Mouse (Mus musculus): ENCODE measurements around the gene Ikzf1.

The Ikzf1 gene

GRCm38 (mm10) chr11:11684930-11685852 is at the start of gene Ikzf1:
TSS of gene Ikzf1 (plus strand) at chr11:11685003.
- peak; percentile 31 for DNase-seq

GRCm38 (mm10) chr11:11644303-11644702 is 40.5 kb upstream of the Ikzf1 start:
- DNase-seq: no peak

GRCm38 (mm10) chr11:11656388-11656787 is 28.4 kb upstream of the Ikzf1 start:
- no peak for DNase-seq

- DNase-seq: no peak
These were observed 27.7 kb upstream of the Ikzf1 start for GRCm38 (mm10) chr11:11656995-11657530.

GRCm38 (mm10) chr11:11657634-11658033 is 27.2 kb upstream of the Ikzf1 start:
- no peak for DNase-seq

- DNase-seq: no peak
These were observed 26.0 kb upstream of the Ikzf1 start for GRCm38 (mm10) chr11:11658834-11659233.

GRCm38 (mm10) chr11:11660651-11661050 is 24.2 kb upstream of the Ikzf1 start:
- no peak for DNase-seq

- no peak for DNase-seq
These were observed 17.4 kb upstream of the Ikzf1 start for GRCm38 (mm10) chr11:11667254-11667921.

GRCm38 (mm10) chr11:11667922-11668290 is 16.9 kb upstream of the Ikzf1 start:
- DNase-seq: no peak

- no peak for DNase-seq
These were observed 11.8 kb upstream of the Ikzf1 start for GRCm38 (mm10) chr11:11672974-11673373.

GRCm38 (mm10) chr11:11675063-11675462 is 9.7 kb upstream of the Ikzf1 start:
- no peak for DNase-seq

- DNase-seq: no peak
These were observed 8.6 kb upstream of the Ikzf1 start for GRCm38 (mm10) chr11:11676068-11676741.

- DNase-seq: no peak
These were observed 7.6 kb upstream of the Ikzf1 start for GRCm38 (mm10) chr11:11677165-11677564.

- no peak for DNase-seq
These were observed 5.8 kb upstream of the Ikzf1 start for GRCm38 (mm10) chr11:11678972-11679371.

GRCm38 (mm10) chr11:11684056-11684929 is 510 bp upstream of the Ikzf1 start:
- DNase-seq: no peak

GRCm38 (mm10) chr11:11685853-11686395 is 1.1 kb downstream of the Ikzf1 start:
- peak; percentile 44 for DNase-seq

GRCm38 (mm10) chr11:11686569-11687051 is 1.8 kb downstream of the Ikzf1 start:
- peak; percentile 16 for DNase-seq

- no peak for DNase-seq
These were observed 2.9 kb downstream of the Ikzf1 start for GRCm38 (mm10) chr11:11687551-11688185.

GRCm38 (mm10) chr11:11688766-11689330 is 4.0 kb downstream of the Ikzf1 start:
- no peak for DNase-seq

GRCm38 (mm10) chr11:11689701-11690058 is 4.9 kb downstream of the Ikzf1 start:
- DNase-seq: no peak
